ENCODE assay signal across 12 mouse cellular contexts in the genomic region with DNA sequence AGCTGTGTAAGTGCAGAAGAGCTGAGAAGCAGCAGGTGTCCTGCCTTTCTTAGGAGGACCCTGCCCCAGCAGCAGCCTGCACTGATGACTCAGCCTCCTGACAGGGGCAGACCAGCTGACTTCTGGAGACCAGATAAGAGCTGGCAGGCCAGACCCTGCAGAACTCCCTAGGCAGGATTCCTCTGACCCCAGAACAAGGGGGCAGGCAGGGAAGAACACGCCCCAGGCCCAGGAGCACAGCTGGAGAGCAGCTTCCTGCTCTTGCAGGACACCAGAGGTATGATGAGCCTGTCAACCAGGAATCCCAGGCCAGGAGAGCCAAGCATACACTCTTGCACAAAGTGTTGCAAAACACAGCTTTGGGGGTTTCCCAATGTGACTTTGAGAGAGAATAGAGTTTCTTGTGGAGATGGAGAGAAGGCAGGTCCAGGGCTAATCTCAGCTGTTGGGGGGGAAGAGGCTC. TPM values are rescaled to one million over a fixed set of nuclear protein-coding genes. Genes with fewer than 3 reads are reported as not detected.
DNase-seq lines count a peak whose midpoint lies in the region; ATAC-seq and TF ChIP-seq lines count a peak whose summit lies in the region.
"Had no signal": no experiment of that assay in that cellular context is flagged by ENCODE, and none has a peak within 500 bp of the region (broad histone marks: within the 10 kb centered on the region; RNA-seq: fewer than 3 reads in every experiment).

No protein-coding gene starts in this region.

- peak overlapping the region; percentile 17; the same call in 1 of the 2 replicates for H3K4me2 ChIP-seq in heart, embryonic 11.5 days
- H3K4me2 ChIP-seq in liver, embryonic 11.5 days = no peak overlapping the region
- H3K4me2 ChIP-seq in hindbrain, embryonic 16.5 days (ENCODE audit: low read length) = no peak overlapping the region
- H3K4me2 ChIP-seq: midbrain, embryonic 13.5 days had no signal

- no peak overlapping the region for H3K4me3 ChIP-seq in ES-E14 (ENCODE audit: insufficient read depth in 1 of 2, low read depth in 1 of 2, low read length in 2 of 2, poor library complexity in 1 of 2, severe bottlenecking in 1 of 2)
- no peak overlapping the region for H3K4me3 ChIP-seq in heart, embryonic 11.5 days (ENCODE audit: low read depth, low read length)
- H3K4me3 ChIP-seq in liver, embryonic 11.5 days (ENCODE audit: low read depth, low read length) = no peak overlapping the region
- no peak overlapping the region for H3K4me3 ChIP-seq in hindbrain, embryonic 16.5 days (ENCODE audit: low read length)
- H3K4me3 ChIP-seq: midbrain, embryonic 13.5 days had no signal

- WGBS in heart, embryonic 11.5 days (ENCODE audit: insufficient replicate concordance) = 7% methylated on average over 1 of the region's 1 CpGs
- 11% methylated on average over 1 of the region's 1 CpGs for WGBS in liver, embryonic 11.5 days
- WGBS in hindbrain, embryonic 16.5 days = 64% methylated on average over 1 of the region's 1 CpGs

- DNase-seq in embryo, embryonic 10 days (ENCODE audit: low spot score) = peak; percentile 66
- no peak for DNase-seq in embryo, embryonic 10.5 days (ENCODE audit: low spot score)
- DNase-seq in ES-E14 (ENCODE audit: low read depth, low spot score) = no peak
- DNase-seq in liver, embryonic 11.5 days (ENCODE audit: low spot score) = peak; percentile 33
- no peak for DNase-seq in gastrocnemius, adult 18-20 months (ENCODE audit: low spot score)
- DNase-seq in right cerebral cortex, postnatal 25 days = no peak
- DNase-seq: kidney, adult 8-10 months; left cerebral cortex, postnatal 4 days had no signal

- peaks cover 20% of the 10 kb centered on the region for H3K36me3 ChIP-seq in ES-E14 (ENCODE audit: control insufficient read depth, insufficient read depth, low read length, poor library complexity, severe bottlenecking)
- no peaks in the 10 kb centered on the region for H3K36me3 ChIP-seq in heart, embryonic 11.5 days (ENCODE audit: control insufficient read depth, insufficient read depth, low read length)
- H3K36me3 ChIP-seq in liver, embryonic 11.5 days (ENCODE audit: control insufficient read depth, insufficient read depth, low read length) = no peaks in the 10 kb centered on the region
- H3K36me3 ChIP-seq in hindbrain, embryonic 16.5 days (ENCODE audit: control insufficient read depth, insufficient read depth, low read length) = no peaks in the 10 kb centered on the region
- H3K36me3 ChIP-seq: midbrain, embryonic 13.5 days had no signal

- no peak; the same call in 1 of the 2 replicates for ATAC-seq in heart, embryonic 11.5 days (replicated peaks; ENCODE audit: insufficient number of reproducible peaks, low FRiP score, low TSS enrichment)
- ATAC-seq in liver, embryonic 11.5 days (replicated peaks; ENCODE audit: low FRiP score) = peak; percentile 42; the same call in 1 of the 2 replicates
- ATAC-seq in hindbrain, embryonic 16.5 days = no peak
- ATAC-seq: midbrain, embryonic 13.5 days had no signal

- in situ Hi-C loops in ES-E14 (cut with MboI; ENCODE audit: low sequenced_read_pairs in 2 of 2, unreplicated experiment in 2 of 2) = no loop called here

- H3K9ac ChIP-seq in ES-E14 (ENCODE audit: insufficient read depth, low read depth, low read length, poor library complexity, severe bottlenecking) = no peak overlapping the region
- H3K9ac ChIP-seq in heart, embryonic 11.5 days (ENCODE audit: low read depth, low read length) = no peak overlapping the region
- H3K9ac ChIP-seq in liver, embryonic 11.5 days (ENCODE audit: low read depth, low read length) = no peak overlapping the region
- H3K9ac ChIP-seq in hindbrain, embryonic 16.5 days (ENCODE audit: low read depth, low read length) = no peak overlapping the region
- H3K9ac ChIP-seq: midbrain, embryonic 13.5 days had no signal

- no peaks in the 10 kb centered on the region for H3K9me3 ChIP-seq in ES-E14 (ENCODE audit: control insufficient read depth, insufficient read depth, low read depth, low read length)
- no peaks in the 10 kb centered on the region for H3K9me3 ChIP-seq in heart, embryonic 11.5 days (replicated peaks; ENCODE audit: control insufficient read depth, low read length)
- H3K9me3 ChIP-seq in liver, embryonic 11.5 days (ENCODE audit: control insufficient read depth, low read length) = no peaks in the 10 kb centered on the region
- no peaks in the 10 kb centered on the region for H3K9me3 ChIP-seq in hindbrain, embryonic 16.5 days (ENCODE audit: control insufficient read depth, low read length)
- H3K9me3 ChIP-seq: midbrain, embryonic 13.5 days had no signal

- H3K27ac ChIP-seq in ES-E14 (ENCODE audit: insufficient read depth, low read depth, low read length, poor library complexity, severe bottlenecking) = no peak overlapping the region
- peak overlapping the region; percentile 69 for H3K27ac ChIP-seq in heart, embryonic 11.5 days (ENCODE audit: low read depth, low read length)
- H3K27ac ChIP-seq in liver, embryonic 11.5 days (ENCODE audit: low read depth, low read length) = peak overlapping the region; percentile 8; the same call in 1 of the 2 replicates
- no peak overlapping the region for H3K27ac ChIP-seq in hindbrain, embryonic 16.5 days (ENCODE audit: low read depth, low read length)
- H3K27ac ChIP-seq: midbrain, embryonic 13.5 days had no signal

- H3K4me1 ChIP-seq in ES-E14 (ENCODE audit: control insufficient read depth in 2 of 2, insufficient read depth in 2 of 2, low read length in 2 of 2, poor library complexity in 1 of 2) = peaks cover 26 to 54% of the 10 kb centered on the region in 2 experiments
- H3K4me1 ChIP-seq in heart, embryonic 11.5 days (ENCODE audit: control insufficient read depth, insufficient read depth, low read length) = peaks cover 44% of the 10 kb centered on the region
- H3K4me1 ChIP-seq in liver, embryonic 11.5 days (replicated peaks; ENCODE audit: control insufficient read depth, insufficient read depth, low read length) = peaks cover 42% of the 10 kb centered on the region
- peaks cover 4% of the 10 kb centered on the region; the same call in 1 of the 2 replicates for H3K4me1 ChIP-seq in hindbrain, embryonic 16.5 days (ENCODE audit: control insufficient read depth, insufficient read depth, low read depth, low read length)

- H3K27me3 ChIP-seq in heart, embryonic 11.5 days (ENCODE audit: control insufficient read depth, insufficient read depth, low read length) = no peaks in the 10 kb centered on the region
- no peaks in the 10 kb centered on the region for H3K27me3 ChIP-seq in liver, embryonic 11.5 days (replicated peaks; ENCODE audit: control insufficient read depth, insufficient read depth, low read length)
- H3K27me3 ChIP-seq in hindbrain, embryonic 16.5 days (replicated peaks; ENCODE audit: control insufficient read depth, insufficient read depth, low read length) = no peaks in the 10 kb centered on the region

TF ChIP-seq in ES-E14, 5 proteins besides CTCF, POLR2A, EP300 and RAD21:
- TF ChIP-seq MAFK (IDR thresholded peaks at IDR 0.05; ENCODE audit: insufficient read depth, low read depth, low read length) (0 out of 2 replicates have a peak, but pooled peaks have one; percentile 28), ZNF384 (IDR thresholded peaks at IDR 0.05; ENCODE audit: low read depth, low read length) (no peak), ZC3H11A (IDR thresholded peaks at IDR 0.05; ENCODE audit: borderline replicate concordance, low read depth, low read length) (no peak), CHD2 (IDR thresholded peaks at IDR 0.05; ENCODE audit: low read depth, low read length) (no peak), HCFC1 (IDR thresholded peaks at IDR 0.05; ENCODE audit: borderline replicate concordance, insufficient read depth, low read length) (no peak)
TF ChIP-seq in ES-E14: peak in this region for 1.

RNA-seq across cellular contexts. Expression of a gene that starts 22.9 kb away (rescaled TPM):
- 132 and 141 TPM in 2 replicates for total RNA-seq in ES-E14 (2012; rRNA removed)
- polyA plus RNA-seq in heart, embryonic 11.5 days (2014; fragmentation: Nextera tagmentation; extraction: Ambion mirVana) = 1.00 and 1.1 TPM in 2 replicates
- 2.6 and 3.1 TPM in 2 replicates for polyA plus RNA-seq in liver, embryonic 11.5 days (2014; fragmentation: Nextera tagmentation; extraction: Ambion mirVana)
- not detected for total RNA-seq in gastrocnemius, adult 18-20 months (2021)
- polyA plus RNA-seq in hindbrain, embryonic 16.5 days (2015; fragmentation: Nextera tagmentation; extraction: Ambion mirVana) = 0.14 and 0.24 TPM in 2 replicates

RNA-seq across cellular contexts. Expression of a gene that starts 25.8 kb away (rescaled TPM):
- 1.8 and 2.7 TPM in 2 replicates for total RNA-seq in ES-E14 (2012; rRNA removed)
- polyA plus RNA-seq in heart, embryonic 11.5 days (2014; fragmentation: Nextera tagmentation; extraction: Ambion mirVana) = 0.54 and 0.90 TPM in 2 replicates
- 0.30 TPM in 1 of 2 replicates, not detected in the other for polyA plus RNA-seq in liver, embryonic 11.5 days (2014; fragmentation: Nextera tagmentation; extraction: Ambion mirVana)
- not detected for total RNA-seq in gastrocnemius, adult 18-20 months (2021)
- polyA plus RNA-seq in hindbrain, embryonic 16.5 days (2015; fragmentation: Nextera tagmentation; extraction: Ambion mirVana) = not detected in 2 replicates
- total RNA-seq: left cerebral cortex, postnatal 4 days had no signal
- polyA plus RNA-seq: frontal cortex, adult 2 months; midbrain, embryonic 13.5 days had no signal

RNA-seq across cellular contexts. Expression of a gene that starts 36.6 kb away (rescaled TPM):
- 1.4 and 1.8 TPM in 2 replicates for total RNA-seq in ES-E14 (2012; rRNA removed)
- not detected in 2 replicates for polyA plus RNA-seq in heart, embryonic 11.5 days (2014; fragmentation: Nextera tagmentation; extraction: Ambion mirVana)
- not detected in 2 replicates for polyA plus RNA-seq in liver, embryonic 11.5 days (2014; fragmentation: Nextera tagmentation; extraction: Ambion mirVana)
- total RNA-seq in gastrocnemius, adult 18-20 months (2021) = not detected
- polyA plus RNA-seq in hindbrain, embryonic 16.5 days (2015; fragmentation: Nextera tagmentation; extraction: Ambion mirVana) = not detected in 2 replicates
- total RNA-seq: left cerebral cortex, postnatal 4 days had no signal
- polyA plus RNA-seq: frontal cortex, adult 2 months; midbrain, embryonic 13.5 days had no signal

Comparison
In these comparisons a context has a peak if more than half of its experiments do, and no peak if none do; other contexts are left out.
1. DNase-seq: peak in embryo, embryonic 10 days (single experiment) and liver, embryonic 11.5 days (single experiment); none in embryo, embryonic 10.5 days (single experiment), ES-E14 (single experiment), gastrocnemius, adult 18-20 months (single experiment) and right cerebral cortex, postnatal 25 days (single experiment).
2. H3K27ac ChIP-seq: peak in heart, embryonic 11.5 days (single experiment) and liver, embryonic 11.5 days (single experiment); none in ES-E14 (single experiment) and hindbrain, embryonic 16.5 days (single experiment).